Mouse (Mus musculus) stomach, postnatal 0 days (tissue): ENCODE measurements around the gene Napepld. TPM values are rescaled to one million over a fixed set of nuclear protein-coding genes. Genes with fewer than 3 reads are reported as not detected.

ENCODE experiments used
- ATAC-seq: fragments of 200-750 bp; cut with Nextera tagmentation; 2 replicates; pipeline ENCODE4 v1.8.0; 2017; ENCODE audit not compliant: low FRiP score, low TSS enrichment
- DNase-seq: peaks from one replicate; pipeline ENCODE4 v3.0.0-alpha.2; 2016; ENCODE audit warnings: low spot score
- H3K27ac ChIP-seq: fragments of 300-500 bp; sonication (generic); replicated peaks from 2 replicates; pipeline ENCODE4 v1.5.1; 2014; ENCODE audit warnings: mild to moderate bottlenecking, control low read depth
- H3K27me3 ChIP-seq: fragments of 300-500 bp; sonication (generic); 2 replicates; pipeline ENCODE4 v1.6.1; 2014; ENCODE audit warnings: low read length; ENCODE audit not compliant: control insufficient read depth, insufficient read depth
- H3K36me3 ChIP-seq: fragments of 300-500 bp; sonication (generic); 2 replicates; pipeline ENCODE4 v1.6.1; 2014; ENCODE audit warnings: low read length, mixed read lengths; ENCODE audit not compliant: control insufficient read depth, insufficient read depth
- H3K4me1 ChIP-seq: fragments of 300-500 bp; sonication (generic); replicated peaks from 2 replicates; pipeline ENCODE4 v1.6.1; 2014; ENCODE audit warnings: antibody characterized with exemption; ENCODE audit not compliant: control insufficient read depth, insufficient read depth
- H3K4me2 ChIP-seq: fragments of 300-500 bp; sonication (generic); replicated peaks from 2 replicates; pipeline ENCODE4 v1.6.1; 2014; ENCODE audit warnings: low read depth, mild to moderate bottlenecking, control low read depth, moderate library complexity
- H3K4me3 ChIP-seq: fragments of 300-500 bp; sonication (generic); 2 replicates; pipeline ENCODE4 v1.5.1; 2014; ENCODE audit warnings: low read depth, low read length, control low read depth
- H3K9ac ChIP-seq: fragments of 300-500 bp; sonication (generic); 2 replicates; pipeline ENCODE4 v1.6.1; 2014; ENCODE audit warnings: mild to moderate bottlenecking, low read length, control low read depth, mixed read lengths
- H3K9me3 ChIP-seq: fragments of 300-500 bp; sonication (generic); 2 replicates; pipeline ENCODE4 v1.6.1; 2016; ENCODE audit warnings: low read length; ENCODE audit not compliant: control insufficient read depth
- CTCF ChIP-seq: IDR thresholded peaks from 2 replicates; pipeline ENCODE4 v1.5.1; 2016; ENCODE audit warnings: antibody characterized with exemption, low read depth, mild to moderate bottlenecking, moderate library complexity
- EP300 ChIP-seq: optimal IDR thresholded peaks from 2 replicates; pipeline ENCODE3; 2016; ENCODE audit warnings: antibody characterized with exemption
- WGBS: fragments of 180-500 bp; shearing (Covaris S2); extraction: QIAGEN DNeasy Blood & Tissue Kit; methylation state at CpG from one replicate; pipeline ENCODE4 v1.1.7; 2014; 5-methylcytosine and 5-hydroxymethylcytosine counted together
- polyA plus RNA-seq: library from polyadenylated mRNA; unstranded; fragments of >200 nt; fragmentation: Nextera tagmentation; extraction: Ambion mirVana; gene quantifications from 2 replicates; pipeline ENCODE4 v1.2.1, GENCODE M21; 2015

Napepld gene
- polyA plus RNA-seq, 1 experiment from 2014 or later, result 3.3 TPM

GRCm38 (mm10) chr5:21672812-21673635 is 28.2 kb downstream of the Napepld start:
- DNase-seq (peak; percentile 81), ATAC-seq (peak; percentile 98)
- Histone ChIP-seq H3K4me2 (peak overlapping the region; percentile 12), H3K27ac (peak overlapping the region; percentile 83), H3K27me3 (no peaks in the 10 kb centered on the region), H3K9ac (0 out of 2 replicates have a peak overlapping the region, but pooled peaks have one; percentile 27), H3K36me3 (no peaks in the 10 kb centered on the region), H3K4me3 (peak overlapping the region; percentile 12), H3K4me1 (no peaks in the 10 kb centered on the region), H3K9me3 (no peaks in the 10 kb centered on the region)
- TF ChIP-seq CTCF (no peak), EP300 (no peak)
- WGBS, result 20% methylated on average over 23 of the region's 23 CpGs

GRCm38 (mm10) chr5:21669307-21669706 is 31.9 kb downstream of the Napepld start:
- no peak overlapping the region for H3K9ac ChIP-seq
- no peaks in the 10 kb centered on the region for H3K4me1 ChIP-seq
- no peaks in the 10 kb centered on the region for H3K36me3 ChIP-seq
- no peaks in the 10 kb centered on the region for H3K27me3 ChIP-seq
- 91% methylated on average over 2 of the region's 2 CpGs for whole genome bisulfite sequencing
- H3K4me2 ChIP-seq, result no peak overlapping the region
- no peak overlapping the region for H3K4me3 ChIP-seq
- no peak for DNase-seq
- no peak overlapping the region for H3K27ac ChIP-seq
- no peak for ATAC-seq
- TF ChIP-seq EP300 (no peak), CTCF (no peak)
- H3K9me3 ChIP-seq, result no peaks in the 10 kb centered on the region

- 44% methylated on average over 8 of the region's 8 CpGs for WGBS
- DNase-seq (no peak), ATAC-seq (peak; percentile 75)
- TF ChIP-seq CTCF, result peak; percentile 48
- TF ChIP-seq EP300, result no peak
- Histone ChIP-seq H3K4me2 (no peak overlapping the region), H3K27me3 (no peaks in the 10 kb centered on the region), H3K27ac (0 out of 2 replicates have a peak overlapping the region, but pooled peaks have one; percentile 13), H3K4me3 (no peak overlapping the region), H3K9ac (no peak overlapping the region), H3K36me3 (no peaks in the 10 kb centered on the region), H3K9me3 (no peaks in the 10 kb centered on the region), H3K4me1 (no peaks in the 10 kb centered on the region)
These were observed 33.7 kb downstream of the Napepld start for GRCm38 (mm10) chr5:21667191-21668137.

GRCm38 (mm10) chr5:21663081-21663480 is 38.1 kb downstream of the Napepld start:
- WGBS, result 92% methylated on average over 11 of the region's 11 CpGs
- Histone ChIP-seq H3K36me3 (no peaks in the 10 kb centered on the region), H3K27ac (no peak overlapping the region), H3K4me3 (no peak overlapping the region), H3K4me2 (no peak overlapping the region), H3K9ac (no peak overlapping the region), H3K4me1 (no peaks in the 10 kb centered on the region; the same call in 1 of the 2 replicates), H3K27me3 (no peaks in the 10 kb centered on the region), H3K9me3 (no peaks in the 10 kb centered on the region)
- no peak for TF ChIP-seq EP300
- no peak for TF ChIP-seq CTCF
- DNase-seq, result no peak
- ATAC-seq, result no peak

GRCm38 (mm10) chr5:21660850-21661249 is 40.3 kb downstream of the Napepld start:
- WGBS, result 71% methylated on average over 6 of the region's 6 CpGs
- H3K9ac ChIP-seq, result no peak overlapping the region
- no peaks in the 10 kb centered on the region for H3K27me3 ChIP-seq
- H3K4me1 ChIP-seq, result no peaks in the 10 kb centered on the region; the same call in 1 of the 2 replicates
- DNase-seq (no peak), ATAC-seq (no peak)
- TF ChIP-seq CTCF (no peak), EP300 (no peak)
- H3K4me3 ChIP-seq, result no peak overlapping the region
- no peak overlapping the region for H3K4me2 ChIP-seq
- H3K27ac ChIP-seq, result no peak overlapping the region
- no peaks in the 10 kb centered on the region for H3K36me3 ChIP-seq
- no peaks in the 10 kb centered on the region for H3K9me3 ChIP-seq
